Mouse (Mus musculus): Measurements from ENCODE around the gene Lmln.

DNA sequence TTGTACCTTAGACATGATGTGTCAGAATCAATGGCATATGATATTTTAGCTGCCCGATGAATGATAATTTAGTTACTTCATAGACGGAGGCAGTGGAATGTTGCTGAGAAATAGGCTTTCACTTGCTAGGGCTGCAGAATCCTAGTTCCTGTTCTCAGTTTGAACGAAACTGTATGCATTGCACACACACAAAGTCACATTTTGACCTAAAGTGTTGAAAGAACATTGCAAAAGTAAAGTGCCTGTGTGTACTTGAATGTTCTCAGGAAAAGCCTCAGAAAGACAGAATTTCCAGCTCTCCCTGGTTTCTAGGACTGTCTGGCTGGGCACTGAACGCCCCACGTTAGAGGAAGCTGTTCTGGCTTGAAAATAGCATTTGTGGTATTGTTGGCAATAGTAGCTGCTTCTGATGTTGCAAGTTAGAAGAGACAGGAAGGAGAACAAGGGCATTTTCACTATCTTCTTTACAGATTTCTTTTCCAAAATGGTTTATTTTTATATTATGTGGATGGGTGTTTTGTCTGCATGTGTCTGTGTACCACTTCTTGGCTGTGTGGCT, 14.8 kb downstream of the Lmln start:
- no peak for TF ChIP-seq ZNF384 (IDR thresholded peaks at IDR 0.05; ENCODE audit: low read depth, low read length)
- TF ChIP-seq POLR2A (IDR thresholded peaks at IDR 0.05; ENCODE audit: control insufficient read depth in 1 of 2, insufficient read depth in 1 of 2, low read depth in 1 of 2, low read length in 2 of 2, poor library complexity in 1 of 2) = no peak
- no peak for TF ChIP-seq MAX (IDR thresholded peaks at IDR 0.05; ENCODE audit: low read length)
- TF ChIP-seq CTCF (IDR thresholded peaks at IDR 0.05 in 2 of 3, conservative IDR thresholded peaks at IDR 0.05 in 1 of 3; ENCODE audit: control insufficient read depth in 1 of 3, insufficient read depth in 1 of 3, low read depth in 2 of 3, low read length in 3 of 3, poor library complexity in 1 of 3, severe bottlenecking in 1 of 3) = no peak
- TF ChIP-seq ELF1 (IDR thresholded peaks at IDR 0.05; ENCODE audit: low read depth, low read length) = no peak
